Mouse (Mus musculus): ENCODE data around the gene Aldh2. TPM values are rescaled to one million over a fixed set of nuclear protein-coding genes. Genes with fewer than 3 reads are reported as not detected.

Gene Aldh2
- polyA plus RNA-seq, 1 experiment = 1,369 TPM

- WGBS = 72% methylated on average over 6 of the region's 6 CpGs
- Histone ChIP-seq H3K27me3 (replicated peaks; ENCODE audit: control insufficient read depth, insufficient read depth, low read length) (no peaks in the 10 kb centered on the region), H3K4me1 (ENCODE audit: control insufficient read depth, insufficient read depth, low read length) (peaks cover 12% of the 10 kb centered on the region; the same call in 1 of the 2 replicates), H3K36me3 (ENCODE audit: control insufficient read depth, insufficient read depth, low read length) (no peaks in the 10 kb centered on the region), H3K27ac (ENCODE audit: insufficient read depth, low read depth, low read length) (no peak overlapping the region), H3K4me3 (ENCODE audit: insufficient read depth, low read depth, low read length) (no peak overlapping the region)
- DNase-seq = no peak
- no peak for TF ChIP-seq CTCF (conservative IDR thresholded peaks at IDR 0.05; ENCODE audit: insufficient read depth, insufficient read length, low read depth, low read length)
- no peak for TF ChIP-seq POLR2A (IDR thresholded peaks at IDR 0.05; ENCODE audit: low read depth, low read length)
Observed at GRCm38 (mm10) chr5:121594714-121595313, 1.2 kb upstream of the Aldh2 start.

- Histone ChIP-seq H3K36me3 (ENCODE audit: control insufficient read depth, insufficient read depth, low read length) (no peaks in the 10 kb centered on the region), H3K27ac (ENCODE audit: insufficient read depth, low read depth, low read length) (peak overlapping the region; percentile 84), H3K4me3 (ENCODE audit: insufficient read depth, low read depth, low read length) (peak overlapping the region; percentile 73), H3K27me3 (replicated peaks; ENCODE audit: control insufficient read depth, insufficient read depth, low read length) (no peaks in the 10 kb centered on the region), H3K4me1 (ENCODE audit: control insufficient read depth, insufficient read depth, low read length) (peaks cover 12% of the 10 kb centered on the region; the same call in 1 of the 2 replicates)
- WGBS = 5% methylated on average over 33 of the region's 33 CpGs
- TF ChIP-seq CTCF (conservative IDR thresholded peaks at IDR 0.05; ENCODE audit: insufficient read depth, insufficient read length, low read depth, low read length) (no peak), POLR2A (IDR thresholded peaks at IDR 0.05; ENCODE audit: low read depth, low read length) (no peak)
- peak; percentile 27 for DNase-seq
Observed at GRCm38 (mm10) chr5:121592816-121593407, 712 bp downstream of the Aldh2 start.

GRCm38 (mm10) chr5:121592064-121592815, 1.4 kb downstream of the Aldh2 start:
- Histone ChIP-seq H3K27me3 (replicated peaks; ENCODE audit: control insufficient read depth, insufficient read depth, low read length) (no peaks in the 10 kb centered on the region), H3K4me3 (ENCODE audit: insufficient read depth, low read depth, low read length) (peak overlapping the region; percentile 73), H3K4me1 (ENCODE audit: control insufficient read depth, insufficient read depth, low read length) (peaks cover 12% of the 10 kb centered on the region; the same call in 1 of the 2 replicates), H3K27ac (ENCODE audit: insufficient read depth, low read depth, low read length) (peak overlapping the region; percentile 9; the same call in 1 of the 2 replicates), H3K36me3 (ENCODE audit: control insufficient read depth, insufficient read depth, low read length) (no peaks in the 10 kb centered on the region)
- peak; percentile 43 for DNase-seq
- WGBS = 44% methylated on average over 11 of the region's 11 CpGs
- TF ChIP-seq POLR2A (IDR thresholded peaks at IDR 0.05; ENCODE audit: low read depth, low read length) (no peak), CTCF (conservative IDR thresholded peaks at IDR 0.05; ENCODE audit: insufficient read depth, insufficient read length, low read depth, low read length) (no peak)

- H3K27me3 ChIP-seq (replicated peaks; ENCODE audit: control insufficient read depth, insufficient read depth, low read length) = no peaks in the 10 kb centered on the region
- DNase-seq = no peak
- H3K4me3 ChIP-seq (ENCODE audit: insufficient read depth, low read depth, low read length) = no peak overlapping the region
- WGBS = 50% methylated on average over 11 of the region's 11 CpGs
- no peak overlapping the region for H3K27ac ChIP-seq (ENCODE audit: insufficient read depth, low read depth, low read length)
- TF ChIP-seq CTCF (conservative IDR thresholded peaks at IDR 0.05; ENCODE audit: insufficient read depth, insufficient read length, low read depth, low read length) (no peak), POLR2A (IDR thresholded peaks at IDR 0.05; ENCODE audit: low read depth, low read length) (no peak)
- no peaks in the 10 kb centered on the region for H3K36me3 ChIP-seq (ENCODE audit: control insufficient read depth, insufficient read depth, low read length)
- H3K4me1 ChIP-seq (ENCODE audit: control insufficient read depth, insufficient read depth, low read length) = peaks cover 12% of the 10 kb centered on the region; the same call in 1 of the 2 replicates
Observed at GRCm38 (mm10) chr5:121591417-121592063, 2.1 kb downstream of the Aldh2 start.

GRCm38 (mm10) chr5:121589928-121590327, 3.7 kb downstream of the Aldh2 start:
- Histone ChIP-seq H3K36me3 (ENCODE audit: control insufficient read depth, insufficient read depth, low read length) (no peaks in the 10 kb centered on the region), H3K27ac (ENCODE audit: insufficient read depth, low read depth, low read length) (no peak overlapping the region), H3K4me3 (ENCODE audit: insufficient read depth, low read depth, low read length) (no peak overlapping the region), H3K4me1 (ENCODE audit: control insufficient read depth, insufficient read depth, low read length) (peaks cover 20% of the 10 kb centered on the region), H3K27me3 (replicated peaks; ENCODE audit: control insufficient read depth, insufficient read depth, low read length) (no peaks in the 10 kb centered on the region)
- 89% methylated on average over 6 of the region's 6 CpGs for WGBS
- no peak for TF ChIP-seq POLR2A (IDR thresholded peaks at IDR 0.05; ENCODE audit: low read depth, low read length)
- TF ChIP-seq CTCF (conservative IDR thresholded peaks at IDR 0.05; ENCODE audit: insufficient read depth, insufficient read length, low read depth, low read length) = no peak
- DNase-seq = no peak

GRCm38 (mm10) chr5:121586400-121587039, 7.1 kb downstream of the Aldh2 start:
- Histone ChIP-seq H3K27me3 (replicated peaks; ENCODE audit: control insufficient read depth, insufficient read depth, low read length) (no peaks in the 10 kb centered on the region), H3K4me1 (ENCODE audit: control insufficient read depth, insufficient read depth, low read length) (peaks cover 15% of the 10 kb centered on the region), H3K36me3 (ENCODE audit: control insufficient read depth, insufficient read depth, low read length) (no peaks in the 10 kb centered on the region), H3K4me3 (ENCODE audit: insufficient read depth, low read depth, low read length) (no peak overlapping the region), H3K27ac (ENCODE audit: insufficient read depth, low read depth, low read length) (peak overlapping the region; percentile 14)
- DNase-seq = peak; percentile 68
- WGBS = 38% methylated on average over 6 of the region's 6 CpGs
- TF ChIP-seq CTCF (conservative IDR thresholded peaks at IDR 0.05; ENCODE audit: insufficient read depth, insufficient read length, low read depth, low read length) = no peak

Data from kidney, adult 2 months (tissue).